Mouse (Mus musculus) CH12.LX (cell line): ENCODE results near the gene Copg2.

ENCODE experiments used
- EP300 ChIP-seq: IDR thresholded peaks from 2 replicates; pipeline ENCODE4 v1.6.1; 2011; ENCODE audit warnings: low read length, improper control_type of control experiment
- HCFC1 ChIP-seq: IDR thresholded peaks from 2 replicates; pipeline ENCODE4 v1.6.1; 2012; ENCODE audit warnings: low read depth, mild to moderate bottlenecking, inconsistent platforms, low read length, improper control_type of control experiment
- KAT2A ChIP-seq: IDR thresholded peaks from 2 replicates; pipeline ENCODE4 v1.6.1; 2012; ENCODE audit warnings: low read length, improper control_type of control experiment, inconsistent platforms; ENCODE audit not compliant: insufficient replicate concordance
- POLR2A ChIP-seq: IDR thresholded peaks from 2 replicates; pipeline ENCODE4 v1.6.1; 2011; ENCODE audit warnings: low read depth, mild to moderate bottlenecking, improper control_type of control experiment, low read length
- POLR2AphosphoS2 ChIP-seq: IDR thresholded peaks from 2 replicates; pipeline ENCODE4 v1.6.1; 2011; ENCODE audit warnings: low read depth, low read length, improper control_type of control experiment
- SIN3A ChIP-seq: IDR thresholded peaks from 2 replicates; pipeline ENCODE4 v1.6.1; 2012; ENCODE audit warnings: low read length, improper control_type of control experiment, inconsistent platforms
- UBTF ChIP-seq: IDR thresholded peaks from 2 replicates; pipeline ENCODE4 v1.6.1; 2012; ENCODE audit warnings: low read depth, mild to moderate bottlenecking, inconsistent platforms, low read length, improper control_type of control experiment, moderate library complexity
- ZC3H11A ChIP-seq: IDR thresholded peaks from 2 replicates; pipeline ENCODE4 v1.6.1; 2012; ENCODE audit warnings: low read depth, mild to moderate bottlenecking, inconsistent platforms, low read length, improper control_type of control experiment

DNA sequence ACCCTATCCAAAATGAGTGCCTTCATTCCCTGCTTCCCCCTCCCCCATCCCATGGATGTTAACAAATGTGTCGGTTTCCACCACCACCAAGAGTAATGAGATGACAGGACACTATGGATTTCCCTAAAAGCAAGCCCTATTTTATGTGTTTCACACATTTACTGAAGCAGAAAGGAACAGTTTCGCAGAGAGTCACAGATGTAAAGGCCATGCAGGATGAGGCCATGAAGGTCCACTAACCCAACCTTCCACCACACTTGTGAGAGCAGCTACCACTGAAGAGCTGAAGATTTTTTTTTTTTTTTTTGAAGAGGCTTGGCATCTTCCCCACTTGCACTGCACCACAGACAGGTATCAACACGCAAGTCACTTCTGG, 787 bp downstream of the Copg2 start:
- TF ChIP-seq UBTF (no peak), HCFC1 (no peak), EP300 (no peak), POLR2A (no peak), POLR2AphosphoS2 (no peak), KAT2A (no peak), ZC3H11A (no peak), SIN3A (no peak)
